Mouse (Mus musculus) layer of hippocampus, adult 2 months (tissue): ENCODE data around the gene Thy1. TPM values are rescaled to one million over a fixed set of nuclear protein-coding genes. Genes with fewer than 3 reads are reported as not detected.

Experiments used
- DNase-seq, 2 experiments: peaks; one replicate each; pipeline ENCODE4 v3.0.0; 2022; ENCODE audit warnings: low spot score in 2 of 2
- H3K27ac ChIP-seq: fragments of 200-600 bp; 2 replicates; pipeline ENCODE4 v1.8.1; 2022
- H3K4me3 ChIP-seq: fragments of 200-600 bp; 2 replicates; pipeline ENCODE4 v1.8.1; 2022; ENCODE audit warnings: mild to moderate bottlenecking
- CTCF ChIP-seq: fragments of 200-600 bp; conservative IDR thresholded peaks from 2 replicates; pipeline ENCODE4 v1.8.1; 2022; ENCODE audit warnings: antibody characterized with exemption, mild to moderate bottlenecking, moderate library complexity
- total RNA-seq, 2 experiments: library from RNA; stranded (reverse); gene quantifications; 2 replicates each; pipeline ENCODE4 v1.2.3; 2021

The Thy1 gene
- total RNA-seq, 2 experiments from 2014 or later: 854 to 892 TPM

DNA sequence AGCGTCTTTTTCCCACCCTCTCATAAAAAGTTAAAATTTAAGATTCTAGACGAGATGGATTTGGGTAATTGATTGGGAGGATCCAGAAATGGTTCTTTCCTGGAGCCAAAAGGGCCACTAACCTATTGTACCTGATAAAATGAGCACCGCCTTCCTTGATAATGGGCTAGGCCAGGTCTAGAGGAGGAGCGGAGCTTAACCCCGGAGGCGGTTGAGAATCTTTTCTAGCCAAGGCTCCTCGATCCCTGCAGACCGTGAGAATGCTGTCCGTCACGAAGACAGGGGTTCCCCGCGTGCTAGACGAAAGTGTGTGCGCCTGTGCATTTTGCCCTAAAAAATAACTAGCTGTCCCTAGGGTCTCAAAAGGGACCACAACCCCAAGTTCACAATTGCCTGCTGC lies 41.1 kb downstream of the Thy1 start:
- TF ChIP-seq CTCF: no peak
- H3K4me3 ChIP-seq: peak overlapping the region; percentile 92
- H3K27ac ChIP-seq: peak overlapping the region; percentile 98
- DNase-seq: no peak

DNA sequence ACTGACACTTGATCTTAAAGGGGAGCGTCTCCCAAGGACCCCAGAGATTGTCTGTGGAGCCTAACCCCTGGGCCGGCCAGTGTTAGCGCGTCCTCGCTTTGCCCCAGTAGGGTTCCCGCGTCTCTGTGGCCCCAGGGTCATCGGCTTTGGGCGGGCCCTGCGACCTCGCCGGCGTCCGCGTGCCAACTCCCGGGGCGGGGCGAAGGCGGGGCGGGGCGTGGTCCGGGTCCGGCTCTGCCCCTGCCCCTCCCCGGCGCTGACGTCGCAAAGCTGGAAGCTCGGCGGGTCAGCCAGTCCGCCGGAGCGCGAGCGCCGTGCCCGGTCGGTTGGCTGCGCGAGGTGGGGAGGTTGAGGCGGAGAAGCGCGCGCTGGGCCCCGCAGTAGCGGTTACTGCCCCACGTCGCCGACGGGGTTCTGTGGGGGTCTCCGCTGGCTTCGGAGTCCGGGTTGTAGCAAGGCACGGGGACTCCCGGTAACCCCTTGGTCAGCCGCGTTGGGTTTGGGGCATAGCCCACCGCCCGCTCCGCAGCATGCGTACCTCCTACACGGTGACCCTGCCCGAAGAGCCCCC lies 41.6 kb downstream of the Thy1 start:
- peak overlapping the region; percentile 92 for H3K4me3 ChIP-seq
- DNase-seq: peak; percentile 89 to 94
- peak overlapping the region; percentile 98 for H3K27ac ChIP-seq
- TF ChIP-seq CTCF: 0 out of 2 replicates have a peak, but pooled peaks have one; percentile 3

DNA sequence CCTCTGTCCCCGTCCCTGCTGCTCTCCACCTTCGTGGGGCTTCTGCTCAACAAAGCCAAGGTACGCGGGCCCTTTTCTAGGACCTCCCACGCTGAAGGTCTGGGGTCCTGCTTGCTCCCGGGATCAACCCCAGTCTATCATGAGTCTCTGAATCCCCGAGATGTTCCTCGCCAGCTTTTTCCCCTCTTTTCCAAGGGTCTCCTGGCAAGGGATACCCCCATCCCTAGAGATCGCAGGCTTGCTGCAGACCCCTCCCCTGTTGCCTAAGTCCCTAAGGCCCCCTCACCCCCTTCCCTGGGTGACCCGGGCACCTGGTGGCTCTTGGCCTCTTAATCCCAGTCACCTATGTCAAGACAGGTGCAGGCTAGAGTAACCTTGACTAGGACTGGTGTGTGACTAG lies 42.1 kb downstream of the Thy1 start:
- Histone ChIP-seq H3K4me3 (peak overlapping the region; percentile 92), H3K27ac (peak overlapping the region; percentile 98)
- no peak for TF ChIP-seq CTCF
- no peak for DNase-seq

DNA sequence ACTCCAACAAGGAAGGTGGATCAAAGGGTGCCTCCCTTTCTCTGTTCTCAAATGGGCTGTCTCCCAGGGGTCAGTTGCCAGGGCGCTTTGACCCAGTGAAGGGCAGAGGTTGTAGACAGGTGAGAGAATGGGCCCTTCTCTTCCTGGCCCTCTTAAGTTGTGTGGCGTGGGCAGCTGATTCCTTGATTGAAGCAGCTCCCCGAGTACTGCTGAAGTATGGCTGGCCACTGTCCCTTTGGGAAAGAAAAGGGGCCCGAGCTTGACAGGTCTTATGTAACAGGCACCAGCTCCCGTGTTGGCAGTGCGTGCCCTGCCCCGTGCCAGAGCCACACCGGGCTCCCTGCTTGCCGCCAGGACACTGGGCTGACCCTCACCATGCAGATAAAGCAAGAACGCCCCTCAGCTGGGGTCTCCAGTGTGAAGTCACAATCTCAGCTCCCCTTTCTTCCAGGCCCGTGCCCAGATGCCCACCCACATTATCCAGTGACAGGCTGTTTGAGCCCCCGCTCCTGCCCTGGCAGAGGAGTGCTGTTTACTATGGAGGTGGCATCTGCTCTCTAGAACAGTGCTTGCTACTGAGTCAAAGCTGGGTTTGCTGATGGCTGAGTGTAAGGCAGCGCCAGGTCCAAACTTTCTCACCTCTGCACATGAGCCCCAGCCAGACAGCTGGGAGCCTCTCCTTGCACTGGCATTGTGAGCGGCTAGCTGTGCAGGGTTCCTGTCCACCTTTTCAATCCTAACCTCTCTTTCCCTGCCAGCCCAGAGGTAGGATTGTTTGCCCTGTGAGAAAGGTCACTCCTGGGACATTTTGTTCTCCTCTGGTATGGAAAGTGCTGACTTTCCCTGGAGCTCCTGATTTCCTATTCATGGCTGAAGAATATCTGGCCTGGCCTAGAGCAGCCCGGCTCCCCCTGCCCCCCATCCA lies 42.8 kb downstream of the Thy1 start:
- Histone ChIP-seq H3K4me3 (peak overlapping the region; percentile 92), H3K27ac (peak overlapping the region; percentile 98)
- DNase-seq: peak; percentile 68 to 78
- TF ChIP-seq CTCF: no peak

DNA sequence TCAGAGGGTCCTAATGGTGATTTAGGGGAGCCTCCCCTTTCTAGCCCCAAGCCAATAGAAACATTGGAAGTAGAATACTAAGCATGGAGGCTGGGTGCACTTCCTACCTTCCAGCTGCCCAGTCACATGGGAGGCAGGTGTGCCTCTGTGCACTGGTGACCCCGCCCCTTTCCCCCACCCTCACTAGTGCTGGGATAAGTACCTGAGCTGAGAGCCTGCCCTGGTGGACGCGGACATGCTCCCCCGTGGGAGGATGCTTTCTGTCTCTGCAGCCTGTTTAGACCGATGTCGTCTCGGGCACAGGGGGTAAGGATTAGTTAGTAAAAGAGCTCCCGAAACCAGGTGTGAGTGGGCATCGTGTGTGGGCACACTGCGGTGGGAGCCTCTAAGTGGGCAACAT lies 43.8 kb downstream of the Thy1 start:
- peak overlapping the region; percentile 92 for H3K4me3 ChIP-seq
- no peak for DNase-seq
- peak overlapping the region; percentile 98 for H3K27ac ChIP-seq
- no peak for TF ChIP-seq CTCF

DNA sequence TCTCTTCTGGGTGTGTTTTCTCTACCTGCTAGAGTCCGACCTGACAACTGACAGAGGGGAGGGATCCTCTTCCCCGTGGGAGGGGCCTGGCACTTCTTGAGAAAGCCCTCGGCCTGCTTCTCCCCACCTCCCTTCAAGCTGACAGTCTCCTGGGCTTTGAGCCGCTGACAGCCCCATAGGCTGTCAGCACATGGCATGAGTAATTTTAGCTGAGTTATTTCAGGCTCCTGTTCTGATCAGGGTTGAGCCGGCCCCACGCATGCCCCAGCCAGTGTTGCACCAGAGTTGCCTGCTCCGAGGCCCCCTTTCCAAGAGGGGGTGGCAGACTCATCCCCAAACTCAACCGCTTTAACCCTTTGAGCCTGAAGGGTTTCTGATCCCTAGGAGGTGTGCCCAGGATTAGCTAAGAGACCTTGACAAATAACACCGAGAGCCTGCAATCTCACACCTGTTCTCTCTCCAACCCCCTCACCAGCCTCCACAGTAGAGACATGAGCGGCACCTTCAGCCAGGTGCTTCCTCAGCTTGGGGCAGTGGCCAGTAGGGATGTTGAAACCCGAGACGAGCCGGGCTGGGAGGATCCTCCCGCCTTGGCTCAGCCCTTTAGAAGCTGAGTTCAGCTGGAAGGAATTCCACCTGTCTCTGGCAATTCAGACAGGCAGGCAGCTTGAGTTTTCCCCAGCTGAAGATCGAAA lies 44.7 kb downstream of the Thy1 start:
- peak overlapping the region; percentile 98 for H3K27ac ChIP-seq
- DNase-seq: peak; percentile 62 to 63
- peak overlapping the region; percentile 92 for H3K4me3 ChIP-seq
- no peak for TF ChIP-seq CTCF

DNA sequence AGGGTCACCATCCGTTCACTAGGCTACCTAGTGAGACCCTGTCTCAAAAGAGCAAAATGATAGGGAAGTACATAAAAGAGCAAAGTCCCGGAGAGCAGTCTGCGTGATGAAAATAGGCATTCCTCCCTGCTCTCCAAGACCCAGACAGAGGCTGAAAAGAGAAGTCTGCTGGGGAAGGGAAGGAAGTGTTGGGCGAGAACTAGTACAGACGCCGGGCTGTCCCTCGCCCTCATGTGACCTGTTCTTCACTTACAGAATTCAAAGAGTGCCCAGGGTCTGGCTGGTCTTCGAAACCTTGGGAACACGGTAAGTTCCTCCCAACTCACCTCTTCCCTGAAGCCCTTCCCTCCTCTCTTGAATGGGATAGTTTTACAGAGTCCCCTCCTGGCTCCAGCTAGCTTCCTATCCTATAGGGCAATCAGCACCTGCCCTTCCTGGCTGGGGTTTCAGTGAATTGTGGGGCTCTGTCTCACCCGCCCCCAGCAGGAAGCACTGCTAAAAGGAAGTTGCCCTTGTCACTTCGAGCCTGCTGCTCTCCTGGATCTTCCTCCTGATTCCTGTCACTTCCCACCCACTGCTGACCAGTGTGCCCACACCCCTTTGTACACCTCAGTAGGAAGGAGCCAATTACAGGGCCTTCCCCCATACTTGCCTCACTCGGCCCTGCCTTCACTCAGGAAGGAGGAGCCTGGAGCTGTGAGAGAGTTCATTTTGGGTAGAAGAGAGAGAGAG lies 45.9 kb downstream of the Thy1 start:
- Histone ChIP-seq H3K27ac (peak overlapping the region; percentile 98), H3K4me3 (peak overlapping the region; percentile 92; the same call in 1 of the 2 replicates)
- no peak for DNase-seq
- no peak for TF ChIP-seq CTCF

DNA sequence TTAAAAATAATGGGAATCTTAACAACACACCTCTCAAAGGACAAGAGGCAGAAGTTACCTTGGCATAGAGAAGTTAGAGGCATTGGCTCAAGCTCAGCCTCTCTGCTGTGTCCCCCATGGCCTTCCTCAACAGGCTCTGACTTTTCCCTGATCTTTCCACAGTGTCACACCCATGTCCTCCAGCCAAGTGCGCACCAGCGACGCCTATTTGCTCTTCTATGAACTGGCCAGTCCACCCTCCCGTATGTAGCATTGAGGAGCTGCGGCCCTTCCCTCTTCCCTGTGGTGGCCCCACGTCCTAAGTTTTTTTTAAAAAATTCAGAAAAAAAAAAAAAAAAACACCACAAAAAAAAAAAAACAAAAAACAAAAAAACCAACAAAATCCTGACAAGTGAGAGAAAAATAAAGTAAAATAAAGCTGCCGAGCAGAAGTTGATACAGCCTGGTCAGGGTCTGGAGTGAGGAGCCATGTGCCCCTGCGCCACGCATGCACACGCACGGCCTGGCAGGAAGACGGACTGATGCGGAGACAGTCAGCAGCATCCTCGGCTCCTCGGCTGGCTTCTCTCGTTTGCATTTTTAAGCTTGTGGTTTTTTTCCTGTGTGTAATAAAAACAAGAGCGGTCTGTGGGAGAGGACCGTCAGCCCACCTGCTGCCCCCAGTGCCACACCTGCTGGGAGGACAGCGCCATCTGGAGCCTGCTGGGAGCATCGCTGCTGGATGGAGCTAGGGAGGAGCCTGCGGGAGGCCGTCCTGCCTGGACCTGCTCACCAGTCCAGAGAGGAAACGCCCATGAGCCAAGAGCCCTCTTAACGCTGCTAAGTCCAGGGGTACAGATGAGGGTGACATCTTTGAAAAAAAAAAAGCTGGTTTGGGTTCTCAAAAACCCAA lies 50.7 kb downstream of the Thy1 start:
- TF ChIP-seq CTCF: peak; percentile 92
- Histone ChIP-seq H3K4me3 (no peak overlapping the region; the same call in 1 of the 2 replicates), H3K27ac (peak overlapping the region; percentile 93)
- DNase-seq: peak; percentile 84 to 86

DNA sequence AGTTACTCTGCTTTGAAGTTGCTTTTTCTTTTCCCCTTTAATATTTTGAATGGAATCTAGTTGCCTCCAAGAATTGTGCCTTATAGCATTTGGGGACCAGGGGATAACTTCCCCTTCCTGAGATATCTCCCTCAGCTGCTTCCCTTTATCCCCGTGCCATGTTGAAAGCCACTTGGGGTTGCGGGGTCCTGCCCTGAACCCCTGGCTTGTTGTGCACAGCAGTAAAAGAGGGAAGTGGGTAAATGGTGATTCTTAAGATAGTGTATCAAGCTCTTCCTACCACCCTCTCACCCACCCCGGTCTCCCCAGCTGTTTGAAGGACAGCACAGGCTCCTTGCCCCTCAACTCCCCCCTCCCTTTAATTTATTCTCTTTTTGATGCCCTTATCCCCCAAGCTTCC lies 51.6 kb downstream of the Thy1 start:
- no peak for TF ChIP-seq CTCF
- DNase-seq: no peak
- H3K4me3 ChIP-seq: no peak overlapping the region
- peak overlapping the region; percentile 93 for H3K27ac ChIP-seq

DNA sequence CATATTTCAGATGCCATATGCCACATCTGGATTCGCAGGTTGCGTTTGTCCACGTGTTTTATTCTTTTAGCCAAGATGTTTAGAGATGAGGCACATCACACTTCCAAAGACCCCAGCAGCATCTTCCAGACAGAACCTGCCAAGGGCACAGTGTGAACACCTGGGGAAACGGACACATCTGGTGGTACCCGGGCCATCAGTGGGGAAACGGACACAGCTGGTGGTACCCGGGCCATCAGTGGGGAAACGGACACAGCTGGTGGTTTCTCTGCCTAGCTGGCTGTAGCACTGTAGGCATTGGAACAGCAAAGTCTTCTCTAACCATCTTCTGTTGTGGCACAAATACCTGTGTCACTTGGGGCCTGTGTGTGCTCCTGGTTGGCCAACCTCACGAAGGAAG lies 52.6 kb downstream of the Thy1 start:
- DNase-seq: no peak
- H3K27ac ChIP-seq: peak overlapping the region; percentile 93
- no peak overlapping the region for H3K4me3 ChIP-seq
- TF ChIP-seq CTCF: no peak

DNA sequence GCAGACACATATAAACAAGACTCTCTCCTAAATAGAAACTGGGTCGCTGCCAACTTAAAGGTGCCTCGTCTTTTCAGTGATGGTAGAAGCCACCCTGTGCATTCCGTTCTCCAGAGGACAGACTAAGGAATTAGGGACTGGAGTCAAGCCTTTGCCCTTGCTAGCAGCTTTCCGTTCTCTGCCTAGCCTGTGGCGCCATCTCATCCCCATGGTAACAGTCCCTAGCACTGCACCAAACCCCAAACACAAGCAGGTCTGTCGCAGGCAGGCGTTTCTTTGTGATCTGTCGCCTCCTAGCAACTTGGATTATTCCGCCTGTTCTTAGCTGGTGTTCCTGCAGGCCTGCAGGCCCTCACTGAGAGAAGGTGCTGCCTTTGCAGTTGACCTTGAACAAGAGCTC lies 53.4 kb downstream of the Thy1 start:
- H3K27ac ChIP-seq: peak overlapping the region; percentile 93
- TF ChIP-seq CTCF: no peak

More for the DNA sequence above, 53.4 kb downstream of the Thy1 start:
- H3K4me3 ChIP-seq: no peak overlapping the region
- DNase-seq: peak; percentile 54 to 76

Other genes with a start within 250 kb of the Thy1 start
- 10 to 100 TPM; 79.2 to 82.4 TPM for gene Usp2, start 23.6 kb downstream of the Thy1 start, total RNA-seq
- 1 to 10 TPM in 1 of 2 experiments, not detected in 1; 1.3 TPM for gene Mfrp, start 58.3 kb downstream of the Thy1 start, total RNA-seq
- gene C1qtnf5, start 63.9 kb downstream of the Thy1 start, total RNA-seq: 10 to 100 TPM; 12.3 to 14.4 TPM
- gene Gm49380, start 70.1 kb downstream of the Thy1 start, total RNA-seq: under 1 TPM; 0.27 to 0.38 TPM
- gene Rnf26, start 70.1 kb downstream of the Thy1 start, total RNA-seq: 10 to 100 TPM; 29.2 to 30.7 TPM
- gene Mcam, start 91.1 kb downstream of the Thy1 start, total RNA-seq: 10 to 100 TPM; 10.1 to 15.9 TPM
- 10 to 100 TPM; 61.7 to 66.5 TPM for gene Cbl, start 190.7 kb downstream of the Thy1 start, total RNA-seq
- 1 to 10 TPM; 3.6 to 4.1 TPM for gene Ccdc153, start 197.3 kb downstream of the Thy1 start, total RNA-seq
- 1 to 10 TPM; 1.1 to 1.5 TPM for gene Pdzd3, start 208.1 kb downstream of the Thy1 start, total RNA-seq
- 10 to 100 TPM; 11.6 to 13.9 TPM for gene Nlrx1, start 225.2 kb downstream of the Thy1 start, total RNA-seq
- gene Abcg4, start 245.2 kb downstream of the Thy1 start, total RNA-seq: 10 to 100 TPM; 67.9 to 71.4 TPM